Mouse (Mus musculus): ENCODE data around the gene Chfr.

DNA sequence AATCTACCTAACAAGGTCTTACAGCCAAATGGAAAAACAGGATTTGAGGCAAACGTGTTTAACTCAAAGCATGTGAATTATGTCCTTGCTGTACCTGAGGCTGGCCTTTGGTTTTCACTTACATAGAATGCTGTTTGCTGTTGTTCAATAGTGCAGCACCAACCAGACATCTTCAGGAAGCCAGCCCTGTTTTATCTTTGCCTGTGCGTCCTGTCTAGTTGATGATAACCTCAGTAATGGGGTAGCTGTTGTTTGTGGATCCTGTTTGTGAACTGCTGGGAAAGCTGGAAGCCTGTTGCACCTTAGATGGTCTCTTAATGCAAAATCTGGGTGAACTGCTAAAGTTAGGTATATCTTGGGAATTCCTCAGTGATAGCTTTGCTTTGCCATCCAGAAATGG, 43.0 kb downstream of the Chfr start:
- TF ChIP-seq EP300 (IDR thresholded peaks at IDR 0.05), result no peak
- TF ChIP-seq CTCF (IDR thresholded peaks at IDR 0.05), result no peak
